ENCODE assay signal across 9 mouse cellular contexts in the genomic region with DNA sequence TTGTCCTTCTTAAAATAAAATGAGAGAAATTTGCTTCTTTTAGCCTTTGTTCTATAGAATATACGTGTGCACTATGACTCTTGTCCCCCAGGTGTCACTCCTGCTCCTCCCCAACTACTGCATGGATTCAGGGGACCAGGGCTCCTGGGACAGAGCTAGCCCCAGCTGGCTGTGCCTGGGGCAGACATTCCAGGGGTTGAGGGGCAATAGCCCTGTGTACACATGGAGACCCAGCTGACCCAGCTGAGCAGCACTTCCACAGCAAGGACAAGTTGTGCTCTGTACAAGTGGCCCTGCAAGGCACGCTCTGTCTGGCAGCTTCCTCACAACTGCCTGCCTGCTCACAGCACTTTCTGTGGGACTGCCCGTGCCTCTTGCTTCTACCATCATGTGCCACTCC. TPM values are rescaled to one million over a fixed set of nuclear protein-coding genes. Genes with fewer than 3 reads are reported as not detected.
DNase-seq lines count a peak whose midpoint lies in the region; TF ChIP-seq lines count a peak whose summit lies in the region.
"Had no signal": no experiment of that assay in that cellular context is flagged by ENCODE, and none has a peak within 500 bp of the region (broad histone marks: within the 10 kb centered on the region; RNA-seq: fewer than 3 reads in every experiment).

No protein-coding gene starts in this region.

- intact Hi-C loops in left cerebral cortex, postnatal 10 days (cut with DNase I): no loop called here

- H3K4me1 ChIP-seq in testis, adult 2 months (ENCODE audit: control insufficient read depth, insufficient read depth, low read length): no peaks in the 10 kb centered on the region

- no peak for TF ChIP-seq POLR2A in testis, adult 2 months (IDR thresholded peaks at IDR 0.05; ENCODE audit: control insufficient read depth, low read depth, low read length)

- H3K27ac ChIP-seq in testis, adult 2 months (ENCODE audit: control insufficient read depth, insufficient read depth, low read depth, low read length): peak overlapping the region; percentile 37

- no peaks in the 10 kb centered on the region for H3K27me3 ChIP-seq in testis, adult 2 months (ENCODE audit: control insufficient read depth, insufficient read depth, low read length)
- no peaks in the 10 kb centered on the region for H3K27me3 ChIP-seq in splenic B cell, adult 2 months (ENCODE audit: control insufficient read depth, insufficient read depth, low read length, poor library complexity, severe bottlenecking)
- H3K27me3 ChIP-seq: megakaryocyte, embryonic 14.5 days had no signal

- no peak for TF ChIP-seq CTCF in testis, adult 2 months (IDR thresholded peaks at IDR 0.05; ENCODE audit: control insufficient read depth, insufficient read depth, insufficient replicate concordance, low read depth, low read length)

- no peak overlapping the region for H3K4me3 ChIP-seq in testis, adult 2 months (ENCODE audit: control insufficient read depth, low read depth, low read length)
- H3K4me3 ChIP-seq: megakaryocyte, embryonic 14.5 days had no signal

- H3K36me3 ChIP-seq in testis, adult 2 months (ENCODE audit: control insufficient read depth, insufficient read depth, low read length): peaks cover 1% of the 10 kb centered on the region; the same call in 1 of the 2 replicates
- H3K36me3 ChIP-seq in splenic B cell, adult 2 months (ENCODE audit: control insufficient read depth, insufficient read depth, low read length, poor library complexity, severe bottlenecking): peaks cover 9% of the 10 kb centered on the region

- peak; percentile 31 for DNase-seq in adrenal gland, postnatal 10 days
- DNase-seq in adrenal gland, postnatal 25 days: no peak
- no peak for DNase-seq in testis, postnatal 10 days (ENCODE audit: low spot score)
- peak; percentile 66 for DNase-seq in kidney, postnatal 14 days
- DNase-seq in splenic B cell, adult 2 months (ENCODE audit: low read depth, low spot score): peak; percentile 35
- no peak for DNase-seq in right cerebral cortex, adult 18-20 months
- no peak for DNase-seq in left cerebral cortex, postnatal 10 days (ENCODE audit: extremely low spot score in 1 of 2, low spot score in 2 of 2)

RNA-seq across cellular contexts. Expression of a gene that starts 6.0 kb away (rescaled TPM):
- 10 to 100 TPM; 68.4 to 74.1 TPM for total RNA-seq in adrenal gland, postnatal 10 days (2021)
- total RNA-seq in adrenal gland, postnatal 25 days (2021): 111 and 146 TPM in 2 replicates
- polyA plus RNA-seq in testis, adult 2 months (2012; rRNA removed): 36.1 and 38.9 TPM in 2 replicates
- 100 to 1,000 TPM; 121 to 143 TPM for total RNA-seq in left cerebral cortex, postnatal 10 days (2021)

RNA-seq across cellular contexts. Expression of a gene that starts 50.9 kb away (rescaled TPM):
- 10 to 100 TPM; 48.5 to 49.2 TPM for total RNA-seq in adrenal gland, postnatal 10 days (2021)
- 60.3 and 73.7 TPM in 2 replicates for total RNA-seq in adrenal gland, postnatal 25 days (2021)
- 234 and 245 TPM in 2 replicates for polyA plus RNA-seq in testis, adult 2 months (2012; rRNA removed)
- 100 to 1,000 TPM; 200 to 211 TPM for total RNA-seq in left cerebral cortex, postnatal 10 days (2021)

RNA-seq across cellular contexts. Expression of a gene that starts 51.4 kb away (rescaled TPM):
- 10 to 100 TPM; 73.2 to 78.2 TPM for total RNA-seq in adrenal gland, postnatal 10 days (2021)
- total RNA-seq in adrenal gland, postnatal 25 days (2021): 70.0 and 84.2 TPM in 2 replicates
- 21.6 and 26.3 TPM in 2 replicates for polyA plus RNA-seq in testis, adult 2 months (2012; rRNA removed)
- total RNA-seq in left cerebral cortex, postnatal 10 days (2021): 100 to 1,000 TPM; 192 to 212 TPM

Comparison
In these comparisons a context has a peak if more than half of its experiments do, and no peak if none do; other contexts are left out.
1. DNase-seq: peak in adrenal gland, postnatal 10 days (single experiment), kidney, postnatal 14 days (single experiment) and splenic B cell, adult 2 months (single experiment); none in adrenal gland, postnatal 25 days (single experiment), testis, postnatal 10 days (single experiment), right cerebral cortex, adult 18-20 months (single experiment) and left cerebral cortex, postnatal 10 days (0 of 2).